Mouse (Mus musculus) T-helper 17 cell (primary cell): ENCODE results near the gene Nkiras2.
"Not testable (repeated sequence)": the region's sequence is repeated elsewhere in the genome, so short reads cannot be mapped to it uniquely, and the experiment has no call there.

Experiments
- in situ Hi-C, 2 experiments: fragments of 300-600 bp; cut with MboI, MseI; formaldehyde crosslinking; loops; 1 replicate in 1 of 2; 2 replicates in 1 of 2; pipeline ENCODE4 v1.15.1; 2025; ENCODE audit warnings: high pct_unique_total_duplicates in 2 of 2

Gene Nkiras2

DNA sequence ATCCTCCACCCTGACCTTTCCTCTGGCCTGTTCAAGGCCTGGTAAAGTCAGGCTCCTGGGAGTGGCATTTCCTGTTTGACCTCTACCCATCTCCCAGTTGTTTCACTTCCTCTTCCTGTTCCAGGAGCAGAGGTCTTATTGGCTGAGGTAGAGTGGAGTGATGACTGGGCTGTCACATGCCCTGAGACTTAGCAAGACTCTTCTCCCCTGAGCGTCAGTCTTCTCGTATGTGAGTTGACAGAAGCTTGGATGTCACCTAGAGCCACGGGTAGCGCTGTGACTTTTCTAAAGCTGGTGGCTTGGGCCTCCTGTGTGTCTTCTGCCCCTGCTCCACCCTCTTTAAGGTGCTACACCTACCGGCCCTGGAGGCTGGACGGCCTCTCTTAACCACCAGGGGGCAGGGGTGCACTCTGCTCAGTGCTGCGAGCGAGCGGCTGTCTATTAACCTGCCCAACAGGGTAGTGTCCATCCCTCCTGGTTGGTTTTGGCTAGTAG, 7.7 kb downstream of the Nkiras2 start:
- in situ Hi-C loops: loop anchor here in 1 of 2 experiments (10.0 kb wide), 1 partner anchor 52 kb away; the partner anchor contains the start of gene Cnp

DNA sequence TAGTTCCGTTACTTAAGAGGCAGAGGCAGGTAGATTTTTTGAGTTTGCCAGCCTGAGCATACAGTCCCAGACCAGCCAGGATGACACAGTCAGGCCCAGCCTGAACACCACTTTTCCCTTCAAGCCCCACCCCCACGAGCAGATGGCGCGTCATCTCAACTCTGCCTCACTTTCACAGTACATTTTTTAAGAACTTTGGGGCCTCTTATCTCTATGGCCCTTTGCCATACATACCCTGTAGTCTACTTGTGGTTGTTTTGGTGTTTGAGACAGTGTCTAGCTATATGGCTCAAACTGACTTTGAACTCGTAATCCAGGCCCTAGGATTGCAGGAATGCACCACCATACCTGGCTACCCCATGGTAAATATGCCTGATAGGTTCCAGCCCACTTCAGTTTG, 9.0 kb downstream of the Nkiras2 start:
- in situ Hi-C loops: loop anchor here in 1 of 2 experiments (10.0 kb wide), 1 partner anchor 53 kb away; the partner anchor contains the start of gene Cnp

DNA sequence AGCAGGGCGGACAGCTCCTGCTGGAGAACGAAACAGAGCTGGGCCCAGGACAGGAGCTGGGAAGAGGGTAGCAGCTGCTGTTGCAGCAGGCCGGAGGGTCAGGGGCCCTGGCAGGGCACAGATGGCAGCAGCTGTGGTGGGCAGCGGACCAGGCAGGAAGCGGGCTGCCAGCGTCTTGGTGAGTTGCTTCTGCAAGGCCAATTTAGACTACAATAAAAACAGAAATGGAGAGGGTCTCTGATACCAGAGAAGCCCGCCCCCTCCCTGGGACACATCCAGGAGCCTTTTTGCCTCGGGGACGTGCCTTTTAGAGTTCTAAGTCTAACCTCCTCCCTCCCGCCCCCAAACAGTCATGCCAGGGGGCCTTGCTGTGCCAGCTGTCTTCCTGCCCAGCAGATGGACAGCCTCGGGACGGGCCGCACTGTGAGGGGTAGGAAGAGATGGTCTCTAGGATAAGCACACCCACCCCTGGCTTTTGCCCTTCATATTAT, 9.9 kb downstream of the Nkiras2 start:
- in situ Hi-C loops: loop anchor here in 1 of 2 experiments (10.0 kb wide), 1 partner anchor 54 kb away; the partner anchor contains the start of gene Cnp

DNA sequence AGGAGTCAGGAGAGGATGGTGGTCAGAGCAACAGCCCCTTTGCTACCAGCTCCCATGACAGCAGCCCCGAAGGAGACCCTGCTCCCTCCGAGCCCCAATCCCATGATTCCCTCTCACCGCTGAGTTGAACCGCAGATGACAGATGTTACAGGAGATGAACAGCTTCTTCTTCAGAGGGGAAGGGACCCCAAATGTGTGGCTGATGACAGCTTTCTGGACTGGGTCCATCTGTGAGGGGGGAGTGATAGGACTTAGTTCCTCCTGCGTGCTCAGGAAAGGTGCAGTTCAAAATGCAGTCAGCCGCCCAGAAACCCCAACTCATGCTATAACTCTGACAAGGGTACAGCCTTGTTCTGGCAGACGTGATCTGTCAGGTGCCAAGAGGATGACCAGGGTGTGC, 15.5 kb downstream of the Nkiras2 start:
- in situ Hi-C loops: no loop called here

DNA sequence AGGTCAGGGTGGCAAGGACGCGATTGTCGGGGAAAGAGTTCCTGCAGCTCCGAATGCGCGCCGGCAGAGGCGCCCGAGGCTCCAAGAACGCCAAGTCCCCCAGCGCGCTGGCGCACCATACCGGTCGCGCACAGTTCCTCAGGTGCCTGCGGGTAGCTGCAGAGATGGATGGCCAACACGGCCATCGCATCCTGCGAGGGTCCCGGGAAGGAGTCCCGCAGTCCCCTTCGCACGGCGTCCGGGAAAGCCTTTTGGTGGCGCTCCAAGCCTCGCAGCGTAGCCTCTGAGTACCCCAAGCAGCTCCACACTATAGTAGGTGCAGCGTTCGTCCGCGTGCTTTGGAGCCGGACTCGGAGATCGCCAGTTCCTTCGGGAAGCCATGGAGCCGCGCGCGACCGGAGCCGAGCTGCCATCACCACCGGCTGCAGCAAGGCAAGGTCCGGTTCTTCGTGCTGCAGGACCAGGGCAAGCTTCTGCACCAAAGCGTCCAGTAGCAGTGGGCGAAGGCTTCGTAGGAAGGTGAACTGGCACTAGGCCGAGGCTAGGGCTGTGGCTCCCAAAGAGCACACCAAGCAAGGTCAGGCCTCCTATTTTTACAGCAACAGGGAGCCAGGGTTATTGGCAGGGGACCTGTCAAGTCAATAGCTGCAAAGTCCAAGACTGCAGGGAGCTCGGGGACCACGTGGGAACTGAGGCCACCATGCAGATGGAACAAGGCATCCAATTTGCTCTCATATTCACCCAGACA, 21.3 kb downstream of the Nkiras2 start:
- in situ Hi-C loops: loop anchor here in 1 of 2 experiments (10.0 kb wide), 1 partner anchor 54 kb away; the partner anchor contains the start of gene Zfp385c

DNA sequence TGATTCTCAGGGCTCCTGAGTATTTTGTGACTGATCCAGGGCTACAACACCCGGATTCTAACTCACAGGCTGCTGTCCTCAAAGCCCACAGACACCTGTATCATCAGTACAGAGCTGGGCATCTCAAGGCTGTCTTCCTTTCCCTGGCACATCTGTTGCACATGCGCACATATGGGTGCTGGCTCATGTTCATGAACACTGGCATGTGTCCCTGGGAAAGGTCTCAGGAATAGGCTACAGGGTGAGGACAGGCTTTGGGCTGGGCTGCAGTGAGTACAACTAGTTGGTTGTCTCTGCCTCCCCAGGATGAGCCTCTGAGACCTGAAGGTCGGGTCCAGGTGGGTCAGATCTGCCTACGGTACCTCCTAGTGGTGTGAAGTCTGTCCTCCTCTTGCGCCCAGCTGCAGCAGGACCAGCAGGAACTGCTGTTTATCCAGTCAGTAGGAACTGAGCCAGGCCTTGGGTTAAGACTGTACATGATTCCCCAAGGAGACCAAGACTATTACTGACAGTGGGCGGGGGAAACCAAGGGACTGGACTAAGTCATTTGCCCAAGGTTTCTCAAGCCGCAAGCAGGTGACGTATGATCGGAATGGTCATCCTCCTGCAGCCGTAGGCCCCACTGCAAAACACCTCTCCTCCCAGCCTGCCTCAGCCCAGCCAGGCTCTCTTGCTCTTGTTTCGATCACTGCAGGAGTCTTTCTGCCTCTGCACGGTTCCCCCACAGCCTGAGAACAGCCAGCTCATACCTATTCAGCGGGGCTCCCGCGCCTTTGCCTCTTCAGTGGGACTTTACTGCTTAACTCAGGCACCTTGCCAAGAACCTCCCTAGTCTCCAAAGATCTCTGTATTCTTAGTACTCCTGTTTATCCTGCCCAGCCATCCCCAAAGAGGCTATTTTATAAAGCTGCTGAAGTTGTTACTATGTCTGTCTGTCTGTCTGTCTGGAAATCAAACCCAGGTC, 24.9 kb downstream of the Nkiras2 start:
- in situ Hi-C loops: loop anchor here in 1 of 2 experiments (10.0 kb wide), 1 partner anchor 51 kb away; the partner anchor contains the start of gene Zfp385c

DNA sequence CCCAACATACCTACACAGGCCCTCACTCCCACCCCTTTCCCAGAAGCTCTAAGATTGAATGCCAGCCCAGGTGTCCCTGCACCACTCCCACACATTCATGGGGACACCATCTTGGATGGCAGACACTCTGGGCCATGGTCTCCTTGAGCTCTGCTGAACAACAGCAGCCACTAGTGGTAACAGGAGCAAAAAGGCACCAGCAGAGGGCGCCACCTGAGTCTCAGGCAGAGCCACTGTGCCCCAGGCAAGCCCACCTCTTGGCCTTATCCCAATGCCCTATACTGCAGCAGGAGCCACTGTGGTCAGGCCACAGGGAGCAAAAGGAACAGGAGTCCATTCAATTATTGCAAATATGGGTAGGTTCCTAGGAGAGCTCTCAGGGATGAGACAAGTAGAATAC, 27.2 kb downstream of the Nkiras2 start:
- in situ Hi-C loops: loop anchor here in 1 of 2 experiments (10.0 kb wide), 1 partner anchor 49 kb away; the partner anchor contains the start of gene Zfp385c

DNA sequence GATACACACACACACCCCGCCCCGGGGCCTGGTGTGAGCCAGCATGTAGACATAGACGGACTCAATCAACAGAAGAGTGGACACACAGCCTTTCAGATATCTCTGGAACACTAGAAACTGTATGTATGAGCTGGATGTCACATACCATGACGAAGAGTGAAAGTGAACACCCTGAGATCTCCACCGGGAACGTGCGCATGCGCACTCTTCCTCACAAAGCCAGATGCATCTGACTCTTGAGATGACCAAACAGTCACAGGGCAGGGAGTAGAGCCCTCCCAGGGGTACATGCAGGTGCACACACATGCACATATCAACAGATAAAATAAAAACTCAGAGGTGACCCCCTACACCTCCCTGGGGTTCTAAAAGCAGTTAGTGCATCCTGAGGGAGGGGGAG, 29.4 kb downstream of the Nkiras2 start:
- in situ Hi-C loops: loop anchor here in 1 of 2 experiments (10.0 kb wide), 1 partner anchor 46 kb away; the partner anchor contains the start of gene Zfp385c

DNA sequence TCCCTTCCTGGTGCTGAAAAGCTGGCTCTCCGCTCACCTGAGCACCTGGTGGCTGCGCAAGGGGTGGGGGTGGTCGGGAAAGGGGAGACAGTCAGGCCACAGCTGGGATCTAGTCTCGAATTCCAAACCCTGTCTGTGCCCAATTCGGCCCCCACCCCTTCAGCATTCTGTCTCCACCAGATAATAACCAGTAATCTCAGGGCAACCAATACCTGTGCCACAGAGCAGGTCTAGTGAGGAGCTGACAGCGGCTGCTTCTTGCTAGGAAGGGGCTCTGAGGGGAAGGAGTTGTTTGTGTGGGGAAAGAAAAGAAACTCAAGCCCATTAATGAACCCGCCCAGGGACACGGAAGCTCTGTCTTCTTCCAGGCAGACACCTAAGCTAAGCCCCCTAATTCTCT, 32.2 kb downstream of the Nkiras2 start:
- in situ Hi-C loops: no loop called here

DNA sequence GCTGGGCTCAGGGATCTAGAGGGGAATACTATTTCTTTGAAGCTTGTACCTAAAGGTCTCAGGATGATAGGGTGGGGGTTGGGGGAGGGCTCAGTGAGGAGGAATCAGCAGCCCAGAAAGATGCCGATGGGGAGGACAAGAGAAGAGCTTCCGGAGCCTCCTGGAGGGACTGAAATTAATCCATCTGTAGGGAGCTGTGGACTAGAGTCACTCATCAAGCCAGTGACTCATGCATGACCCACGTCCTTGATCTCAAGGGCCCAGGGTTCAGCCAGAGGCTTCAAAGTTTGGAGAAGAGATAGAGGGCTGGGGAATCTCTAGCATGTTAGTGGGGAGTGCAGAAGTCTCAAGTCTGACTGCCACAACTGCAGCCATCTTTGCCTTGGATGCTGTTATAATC, 32.7 kb downstream of the Nkiras2 start:
- in situ Hi-C loops: no loop called here

DNA sequence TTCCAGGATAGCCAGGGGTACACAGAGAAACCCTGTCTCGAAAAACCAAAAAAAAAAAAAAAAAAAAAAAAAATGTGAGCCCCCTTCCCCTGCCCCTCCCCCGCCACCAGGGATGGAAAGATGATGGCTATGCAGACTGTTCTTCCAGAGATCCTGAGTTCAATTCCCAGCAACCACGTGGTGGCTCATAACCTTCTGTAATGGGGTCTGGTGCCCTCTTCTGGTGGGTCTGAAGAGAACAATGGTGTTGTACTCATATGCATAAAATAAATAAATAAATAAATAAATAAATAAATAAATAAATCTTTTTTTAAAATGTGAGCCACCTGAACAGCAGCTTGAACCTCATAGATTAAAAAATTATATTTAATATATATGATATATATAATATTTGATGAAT, 36.5 kb downstream of the Nkiras2 start:
- in situ Hi-C loops: not testable (repeated sequence)

DNA sequence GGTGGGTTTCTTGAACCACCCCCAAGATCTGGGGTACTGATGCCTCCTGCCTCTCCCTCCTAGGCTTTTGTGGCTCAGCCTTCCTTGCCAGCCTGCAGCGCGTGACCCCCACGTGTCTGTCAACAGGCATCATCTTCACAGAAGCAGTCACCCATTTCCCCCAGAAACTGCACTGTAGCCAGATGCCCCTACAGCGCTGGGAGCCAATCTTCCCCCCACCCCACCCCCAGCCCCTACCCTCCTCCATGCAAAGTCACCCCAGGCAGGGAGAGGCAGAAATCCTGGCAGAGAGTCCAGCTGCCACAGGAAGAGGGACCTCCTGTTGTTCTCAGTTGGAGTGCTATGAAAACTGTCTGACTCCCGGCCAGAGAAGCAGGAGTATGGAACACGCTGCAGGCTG, 37.4 kb downstream of the Nkiras2 start:
- in situ Hi-C loops: no loop called here

DNA sequence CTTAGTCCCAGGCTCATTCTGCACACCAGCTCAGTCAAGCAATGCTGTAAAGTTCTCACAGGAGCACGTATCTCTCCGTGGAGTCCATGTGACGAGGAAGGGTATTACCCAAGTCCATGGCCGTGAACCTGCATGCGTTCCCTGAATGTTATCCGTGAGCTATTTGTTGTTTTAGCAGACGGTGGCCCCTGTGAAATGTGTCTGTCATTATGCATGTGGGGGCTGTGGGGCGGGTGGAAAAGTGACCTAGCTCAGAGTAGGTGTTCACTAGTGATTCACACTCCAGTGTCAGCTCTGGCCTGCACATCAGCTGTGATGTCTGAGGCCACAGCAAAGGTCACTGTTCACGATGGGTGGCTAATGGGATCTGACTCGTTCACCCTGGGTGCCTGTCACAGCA, 40.8 kb downstream of the Nkiras2 start:
- in situ Hi-C loops: no loop called here

DNA sequence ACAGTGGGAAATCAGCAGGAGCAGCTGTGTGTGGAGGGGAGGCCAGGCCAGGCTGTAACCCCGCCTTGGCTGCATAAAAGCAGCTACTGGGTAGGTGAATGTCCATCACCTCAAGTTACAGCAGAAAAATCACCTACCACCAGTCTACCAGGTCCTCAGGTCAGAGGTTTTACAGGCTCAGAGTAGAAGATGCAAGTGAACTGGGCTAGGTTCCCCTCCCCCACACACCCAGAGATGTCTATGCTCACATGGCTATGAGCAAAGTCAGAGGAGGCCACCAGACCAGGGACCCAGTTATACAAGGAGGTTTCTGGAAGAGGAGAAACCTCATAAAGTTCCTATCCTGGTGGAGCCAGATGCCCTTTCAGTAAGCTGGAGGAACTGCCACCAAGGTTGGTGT, 52.0 kb downstream of the Nkiras2 start:
- in situ Hi-C loops: no loop called here

DNA sequence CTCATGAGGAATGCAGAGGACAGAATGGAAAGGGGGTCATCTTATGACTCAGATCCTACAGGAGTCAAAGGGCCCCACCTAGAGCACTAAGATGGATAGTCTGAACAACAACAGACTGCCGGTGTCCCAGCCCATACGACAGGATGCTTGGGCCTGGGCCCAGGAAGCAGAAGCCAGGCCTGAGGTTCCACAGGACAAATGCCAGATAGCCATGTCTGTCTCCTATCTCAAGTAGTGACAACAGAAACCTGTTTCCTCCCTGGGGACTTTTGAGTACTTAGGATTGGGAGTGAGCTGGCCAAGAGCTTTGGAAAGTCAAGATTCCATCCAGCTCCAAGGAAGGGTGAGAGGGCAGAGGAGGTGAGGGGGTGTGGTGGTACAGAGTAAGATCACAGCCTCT, 52.9 kb downstream of the Nkiras2 start:
- in situ Hi-C loops: no loop called here

DNA sequence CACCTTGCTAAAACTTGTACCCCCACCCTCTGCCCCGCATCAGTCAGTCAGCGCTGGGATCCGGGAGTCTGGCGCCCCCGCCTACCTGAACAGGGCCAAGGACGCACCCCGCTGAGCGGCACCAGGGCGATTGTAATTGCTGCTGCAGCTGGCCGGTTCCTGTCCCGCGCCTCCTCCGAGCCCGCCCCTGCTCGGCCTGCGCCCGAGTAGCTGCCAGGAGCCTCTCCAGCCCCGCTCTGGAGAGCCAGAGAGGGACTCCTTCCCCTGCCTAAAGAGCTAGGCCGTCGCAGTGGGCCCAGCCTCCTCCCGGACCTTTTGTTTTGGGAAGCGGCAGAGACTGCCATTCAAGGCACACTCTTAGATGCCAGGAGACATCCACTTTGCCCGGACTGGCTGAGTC, 54.1 kb downstream of the Nkiras2 start:
- in situ Hi-C loops: no loop called here
